Mouse (Mus musculus) liver, postnatal 0 days (tissue): ENCODE results near the gene Gm21987. TPM values are rescaled to one million over a fixed set of nuclear protein-coding genes. Genes with fewer than 3 reads are reported as not detected.

ENCODE experiments used
- ATAC-seq: fragments of 200-750 bp; cut with Nextera tagmentation; 2 replicates; pipeline ENCODE4 v1.8.0; 2017; ENCODE audit warnings: mild to moderate bottlenecking, moderate library complexity
- DNase-seq: peaks from one replicate; pipeline ENCODE4 v3.0.0-alpha.2; 2016
- H3K27ac ChIP-seq: fragments of 300-500 bp; sonication (generic); 2 replicates; pipeline ENCODE4 v1.5.1; 2014; ENCODE audit warnings: antibody characterized with exemption, moderate library complexity, mild to moderate bottlenecking, low read depth
- H3K27me3 ChIP-seq: fragments of 300-500 bp; sonication (generic); 2 replicates; pipeline ENCODE4 v1.6.1; 2014; ENCODE audit warnings: low read length, control low read depth, mixed read lengths; ENCODE audit not compliant: insufficient read depth
- H3K36me3 ChIP-seq: fragments of 300-500 bp; sonication (generic); replicated peaks from 2 replicates; pipeline ENCODE4 v1.6.1; 2014; ENCODE audit warnings: mild to moderate bottlenecking, control low read depth, low read length, moderate library complexity, mixed read lengths; ENCODE audit not compliant: insufficient read depth
- H3K4me1 ChIP-seq: fragments of 300-500 bp; sonication (generic); 2 replicates; pipeline ENCODE4 v1.6.1; 2014; ENCODE audit warnings: antibody characterized with exemption, mild to moderate bottlenecking, control low read depth; ENCODE audit not compliant: insufficient read depth
- H3K4me2 ChIP-seq: fragments of 300-500 bp; sonication (generic); 2 replicates; pipeline ENCODE4 v1.6.1; 2014; ENCODE audit warnings: low read depth, mild to moderate bottlenecking, low read length, moderate library complexity, mixed read lengths
- H3K4me3 ChIP-seq: fragments of 300-500 bp; sonication (generic); 2 replicates; pipeline ENCODE4 v1.5.1; 2014; ENCODE audit warnings: low read depth, low read length
- H3K9ac ChIP-seq: fragments of 300-500 bp; sonication (generic); replicated peaks from 2 replicates; pipeline ENCODE4 v1.6.1; 2014; ENCODE audit warnings: mild to moderate bottlenecking, moderate library complexity
- H3K9me3 ChIP-seq: fragments of 300-500 bp; sonication (generic); 2 replicates; pipeline ENCODE4 v1.6.1; 2016; ENCODE audit warnings: mild to moderate bottlenecking, control low read depth, low read length, mixed read lengths
- CTCF ChIP-seq: sonication (generic); IDR thresholded peaks from 2 replicates; pipeline ENCODE4 v1.5.1; 2016; ENCODE audit warnings: antibody characterized with exemption, low read depth
- EP300 ChIP-seq: IDR thresholded peaks from 2 replicates; pipeline ENCODE4 v1.6.1; 2016; ENCODE audit warnings: antibody characterized with exemption, low read depth, mild to moderate bottlenecking
- WGBS: fragments of 180-500 bp; shearing (Covaris S2); extraction: QIAGEN DNeasy Blood & Tissue Kit; methylation state at CpG from one replicate; pipeline ENCODE4 v1.1.7; 2014; ENCODE audit not compliant: insufficient replicate concordance; 5-methylcytosine and 5-hydroxymethylcytosine counted together
- polyA plus RNA-seq: library from polyadenylated mRNA; unstranded; fragments of >200 nt; fragmentation: Nextera tagmentation; extraction: Ambion mirVana; gene quantifications from 2 replicates; pipeline ENCODE4 v1.2.1, GENCODE M21; 2015

Gene Gm21987
- polyA plus RNA-seq = not detected in 2 replicates

DNA sequence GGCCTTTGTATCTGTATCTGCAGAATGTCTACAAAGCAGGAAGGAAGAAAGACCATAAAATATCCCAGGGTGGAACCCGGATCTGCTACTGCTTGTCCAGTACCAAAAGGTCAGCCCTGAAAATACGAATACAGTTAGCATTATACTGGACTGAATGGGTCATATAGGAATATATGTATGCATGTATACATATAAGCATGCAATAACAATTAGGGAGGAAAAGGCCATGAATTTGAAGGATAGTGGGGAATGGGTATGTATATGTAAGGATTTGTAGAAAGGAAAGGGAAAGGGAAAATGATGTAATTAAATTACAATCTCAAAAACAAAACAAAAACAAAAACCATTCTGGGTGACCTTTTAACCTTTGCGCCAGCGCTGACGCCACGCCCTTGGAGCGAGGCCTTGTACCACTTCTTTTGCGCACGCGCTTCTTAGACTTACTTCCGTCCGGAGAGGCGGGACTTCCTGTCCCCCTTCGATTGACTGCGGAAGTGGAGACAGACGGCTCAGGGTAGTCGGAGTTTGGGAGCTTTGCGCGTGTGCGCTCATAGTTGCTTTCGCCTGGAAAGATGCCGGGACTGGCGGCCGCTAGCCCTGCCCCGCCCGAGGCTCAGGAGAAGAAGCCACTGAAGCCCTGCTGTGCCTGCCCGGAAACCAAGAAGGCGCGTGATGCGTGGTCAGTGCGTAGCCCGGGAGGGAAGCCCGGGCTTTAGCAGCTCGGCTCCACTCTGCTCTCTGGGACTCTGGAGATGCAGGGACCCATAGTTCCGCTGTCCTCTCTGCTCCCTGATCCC lies at the start of gene Gm21987, which contains the start of gene Cox17:
Gm21987 (plus strand) TSS at position 512 of the 797 bp plus-strand sequence.
Cox17 (plus strand) TSS at position 463 of the 797 bp plus-strand sequence.
- Histone ChIP-seq H3K27me3 (no peaks in the 10 kb centered on the region), H3K4me2 (peak within 1 kb of the TSS; percentile 70), H3K4me3 (peak within 1 kb of the TSS; percentile 76), H3K36me3 (peaks cover 26% of the 10 kb centered on the region), H3K9ac (peak within 1 kb of the TSS; percentile 90), H3K4me1 (peaks cover 14% of the 10 kb centered on the region), H3K9me3 (no peaks in the 10 kb centered on the region), H3K27ac (peak within 1 kb of the TSS; percentile 91)
- peak; percentile 99 for ATAC-seq
- TF ChIP-seq EP300 (peak; percentile 72; the same call in 1 of the 2 replicates), CTCF (no peak)
- peak; percentile 93 for DNase-seq
- WGBS = 2% methylated on average over 35 of the region's 35 CpGs

DNA sequence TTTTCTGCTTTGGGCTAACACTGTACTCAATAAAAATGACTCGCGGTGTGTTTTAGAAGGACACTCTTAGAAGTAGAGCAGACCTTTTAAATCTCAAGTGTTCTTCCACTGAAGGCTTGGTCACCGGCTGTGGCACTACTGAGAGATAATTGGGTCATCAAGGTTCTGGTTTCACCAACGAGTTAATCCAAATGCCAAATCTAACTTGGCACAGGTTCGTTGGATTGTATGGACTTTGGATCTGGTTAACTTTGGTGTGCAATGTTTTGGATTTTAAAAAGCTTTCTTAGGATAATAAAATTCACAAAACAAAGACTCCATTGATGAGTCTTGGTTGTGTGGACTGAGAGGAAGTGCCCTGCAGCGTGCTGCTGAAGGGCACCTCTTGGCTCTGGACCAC lies 48.4 kb upstream of the Gm21987 start:
- ATAC-seq (no peak), DNase-seq (no peak)
- H3K36me3 ChIP-seq = no peaks in the 10 kb centered on the region
- WGBS = 77% methylated on average over 6 of the region's 6 CpGs
- H3K4me3 ChIP-seq = no peak overlapping the region
- TF ChIP-seq CTCF (no peak), EP300 (no peak)
- H3K9me3 ChIP-seq = no peaks in the 10 kb centered on the region
- H3K27me3 ChIP-seq = no peaks in the 10 kb centered on the region
- no peak overlapping the region for H3K9ac ChIP-seq
- peaks cover 6% of the 10 kb centered on the region; the same call in 1 of the 2 replicates for H3K4me1 ChIP-seq
- no peak overlapping the region for H3K27ac ChIP-seq
- no peak overlapping the region for H3K4me2 ChIP-seq

DNA sequence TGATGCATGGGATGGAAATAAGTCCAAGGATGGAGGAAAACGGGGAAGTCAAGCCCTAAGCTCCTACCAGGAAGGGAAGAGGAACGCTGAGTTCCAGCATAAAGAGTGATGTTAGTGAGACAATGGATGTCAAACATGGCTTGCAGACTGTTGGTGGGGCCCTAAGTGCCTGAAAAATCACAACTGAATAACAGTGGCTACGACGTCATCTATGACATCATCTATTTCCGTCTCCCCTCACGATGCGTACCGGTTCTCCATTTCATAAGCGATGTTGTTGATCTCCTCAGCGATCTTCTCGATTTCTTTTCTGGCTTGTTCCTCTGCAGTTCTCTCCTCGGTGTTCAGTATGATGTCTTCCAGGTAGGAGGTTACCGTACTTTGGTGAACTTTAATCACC lies 44.5 kb upstream of the Gm21987 start:
- H3K9ac ChIP-seq = no peak overlapping the region
- H3K36me3 ChIP-seq = no peaks in the 10 kb centered on the region
- no peaks in the 10 kb centered on the region for H3K9me3 ChIP-seq
- H3K27ac ChIP-seq = no peak overlapping the region
- WGBS = 82% methylated on average over 13 of the region's 13 CpGs
- H3K4me3 ChIP-seq = no peak overlapping the region
- no peak for ATAC-seq
- H3K4me1 ChIP-seq = no peaks in the 10 kb centered on the region
- TF ChIP-seq EP300 = no peak
- no peak for TF ChIP-seq CTCF
- H3K4me2 ChIP-seq = no peak overlapping the region
- H3K27me3 ChIP-seq = no peaks in the 10 kb centered on the region
- DNase-seq = no peak

DNA sequence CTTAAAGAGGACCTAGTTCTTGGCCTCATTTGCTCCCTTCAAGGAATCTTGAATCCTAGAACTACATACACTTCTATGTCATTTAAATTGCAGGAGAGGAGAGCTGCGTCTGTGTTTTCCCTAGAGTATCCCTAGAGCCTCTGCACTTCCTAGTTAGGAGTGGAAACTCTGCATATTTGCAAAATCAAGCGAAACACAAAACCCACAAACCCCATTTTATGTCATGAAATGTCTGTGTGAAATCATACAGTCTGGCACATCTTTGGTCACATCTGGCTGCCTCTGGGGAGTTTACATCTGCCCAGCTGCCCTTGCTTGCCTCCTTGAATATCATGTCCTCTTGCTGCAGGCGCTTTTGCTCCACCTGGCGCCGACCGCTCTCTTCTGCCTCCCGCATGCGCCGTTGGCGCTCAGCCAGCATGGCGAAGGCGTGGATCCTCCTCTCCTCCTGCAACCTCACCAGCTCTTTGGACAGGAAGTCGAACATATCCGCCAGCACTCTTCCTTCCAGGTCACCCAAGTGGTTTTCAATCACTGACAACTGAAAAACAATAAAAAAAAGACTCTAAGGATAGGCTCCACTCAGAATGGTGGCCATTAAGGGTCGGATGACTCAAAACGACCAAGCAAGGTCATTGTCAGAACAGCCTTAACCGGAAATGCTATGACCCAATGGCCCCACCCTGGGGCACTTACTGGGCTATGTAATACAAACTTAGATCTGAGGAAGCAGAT lies 42.2 kb upstream of the Gm21987 start:
- ATAC-seq (peak; percentile 43; the same call in 1 of the 2 replicates), DNase-seq (no peak)
- no peak overlapping the region for H3K27ac ChIP-seq
- H3K4me3 ChIP-seq = no peak overlapping the region
- no peaks in the 10 kb centered on the region for H3K9me3 ChIP-seq
- 0 out of 2 replicates have a peak, but pooled peaks have one; percentile 3 for TF ChIP-seq CTCF
- peak; percentile 33; the same call in 1 of the 2 replicates for TF ChIP-seq EP300
- H3K27me3 ChIP-seq = no peaks in the 10 kb centered on the region
- 0 out of 2 replicates have a peak overlapping the region, but pooled peaks have one; percentile 18 for H3K4me2 ChIP-seq
- no peaks in the 10 kb centered on the region for H3K36me3 ChIP-seq
- 66% methylated on average over 17 of the region's 17 CpGs for WGBS
- no peak overlapping the region for H3K9ac ChIP-seq
- no peaks in the 10 kb centered on the region for H3K4me1 ChIP-seq

DNA sequence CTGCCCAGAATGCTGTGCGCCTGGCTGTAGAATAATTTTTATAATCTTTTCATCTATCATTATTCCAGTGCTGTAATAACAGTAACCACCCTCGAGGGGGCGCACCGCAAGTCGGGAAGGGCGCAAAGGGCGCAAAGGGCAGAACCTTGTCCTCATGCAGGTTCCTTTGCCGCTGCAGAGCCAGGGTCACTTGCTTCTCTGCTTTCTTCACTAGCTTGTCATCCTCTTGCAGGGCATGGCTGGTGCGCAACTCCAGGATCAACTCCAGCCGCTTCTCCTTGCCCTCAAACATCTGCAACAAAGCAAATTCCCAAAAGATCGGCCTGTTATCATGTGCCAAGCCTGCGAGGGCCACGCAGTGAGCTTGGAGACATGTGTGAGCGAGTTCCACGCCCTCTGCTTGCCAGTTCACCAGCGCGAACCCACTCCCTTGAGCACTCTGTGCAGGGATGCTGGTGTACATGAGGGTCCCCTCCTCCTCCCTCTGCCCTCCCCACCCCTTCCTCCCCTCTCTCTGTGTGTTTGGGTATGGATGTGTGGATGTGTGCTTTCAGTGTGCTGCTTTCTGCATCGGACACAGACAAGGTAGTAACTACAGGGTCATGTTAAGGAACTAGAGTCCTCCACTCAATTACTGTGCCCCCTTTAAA lies 40.1 kb upstream of the Gm21987 start:
- 53% methylated on average over 18 of the region's 18 CpGs for WGBS
- no peak for ATAC-seq
- H3K36me3 ChIP-seq = no peaks in the 10 kb centered on the region

More for the DNA sequence above, 40.1 kb upstream of the Gm21987 start:
- no peak overlapping the region for H3K4me2 ChIP-seq
- no peak overlapping the region for H3K27ac ChIP-seq
- H3K4me1 ChIP-seq = no peaks in the 10 kb centered on the region
- H3K9me3 ChIP-seq = no peaks in the 10 kb centered on the region
- DNase-seq = peak; percentile 40
- no peak overlapping the region for H3K9ac ChIP-seq
- H3K27me3 ChIP-seq = no peaks in the 10 kb centered on the region
- peak; percentile 64 for TF ChIP-seq CTCF
- TF ChIP-seq EP300 = no peak
- H3K4me3 ChIP-seq = no peak overlapping the region
